Mouse (Mus musculus) limb, embryonic 12.5 days (tissue): ENCODE data around the gene Ccdc57. TPM values are rescaled to one million over a fixed set of nuclear protein-coding genes. Genes with fewer than 3 reads are reported as not detected.
"Not testable (repeated sequence)": the region's sequence is repeated elsewhere in the genome, so short reads cannot be mapped to it uniquely, and the experiment has no call there.

ENCODE experiments used
- ATAC-seq: fragments of 200-750 bp; cut with Nextera tagmentation; 2 replicates; pipeline ENCODE4 v1.8.0; 2017; ENCODE audit warnings: low read depth, moderate TSS enrichment; ENCODE audit not compliant: insufficient number of reproducible peaks, insufficient read depth, low FRiP score, low TSS enrichment
- H3K27ac ChIP-seq: fragments of 300-500 bp; sonication (generic); 2 replicates; pipeline ENCODE4 v1.5.1; 2016; ENCODE audit warnings: mild to moderate bottlenecking, moderate library complexity
- H3K27me3 ChIP-seq: fragments of 300-500 bp; sonication (generic); 2 replicates; pipeline ENCODE4 v1.6.1; 2016; ENCODE audit warnings: mild to moderate bottlenecking, moderate library complexity
- H3K36me3 ChIP-seq: fragments of 300-500 bp; sonication (generic); 2 replicates; pipeline ENCODE4 v1.6.1; 2016; ENCODE audit warnings: mild to moderate bottlenecking, moderate library complexity
- H3K4me1 ChIP-seq: fragments of 300-500 bp; sonication (generic); replicated peaks from 2 replicates; pipeline ENCODE4 v1.6.1; 2016
- H3K4me2 ChIP-seq: fragments of 300-500 bp; sonication (generic); 2 replicates; pipeline ENCODE4 v1.6.1; 2016; ENCODE audit warnings: mild to moderate bottlenecking, moderate library complexity
- H3K4me3 ChIP-seq: fragments of 300-500 bp; sonication (generic); replicated peaks from 2 replicates; pipeline ENCODE4 v1.5.1; 2016; ENCODE audit warnings: mild to moderate bottlenecking
- H3K9ac ChIP-seq: fragments of 300-500 bp; sonication (generic); replicated peaks from 2 replicates; pipeline ENCODE4 v1.6.1; 2016; ENCODE audit warnings: mild to moderate bottlenecking, moderate library complexity
- H3K9me3 ChIP-seq: fragments of 300-500 bp; sonication (generic); 2 replicates; pipeline ENCODE4 v1.6.1; 2016; ENCODE audit warnings: mild to moderate bottlenecking, moderate library complexity
- WGBS: fragments of 180-500 bp; shearing (Covaris S2); methylation state at CpG from one replicate; pipeline ENCODE4 v1.1.7; 2016; 5-methylcytosine and 5-hydroxymethylcytosine counted together
- polyA plus RNA-seq: library from polyadenylated mRNA; unstranded; fragments of >200 nt; fragmentation: Nextera tagmentation; extraction: Ambion mirVana; gene quantifications from 2 replicates; pipeline ENCODE4 v1.2.1, GENCODE M21; 2016

Ccdc57 gene
- polyA plus RNA-seq, 1 experiment from 2014 or later: 7.2 TPM

- Histone ChIP-seq H3K9me3 (no peaks in the 10 kb centered on the region), H3K27ac (peak overlapping the region; percentile 45; the same call in 1 of the 2 replicates), H3K9ac (0 out of 2 replicates have a peak overlapping the region, but pooled peaks have one; percentile 8), H3K4me3 (no peak overlapping the region), H3K27me3 (no peaks in the 10 kb centered on the region), H3K4me2 (no peak overlapping the region), H3K36me3 (peaks cover 28% of the 10 kb centered on the region; the same call in 1 of the 2 replicates), H3K4me1 (no peaks in the 10 kb centered on the region; the same call in 1 of the 2 replicates)
- ATAC-seq: no peak
- 63% methylated on average over 6 of the region's 6 CpGs for WGBS
Observed at GRCm38 (mm10) chr11:120873206-120873605, 59.5 kb downstream of the Ccdc57 start.

GRCm38 (mm10) chr11:120871521-120871920 lies 61.2 kb downstream of the Ccdc57 start:
- H3K9me3 ChIP-seq: no peaks in the 10 kb centered on the region
- 95% methylated on average over 9 of the region's 9 CpGs for WGBS
- no peaks in the 10 kb centered on the region for H3K27me3 ChIP-seq
- no peak overlapping the region for H3K9ac ChIP-seq
- no peak for ATAC-seq
- H3K4me3 ChIP-seq: no peak overlapping the region
- H3K4me2 ChIP-seq: no peak overlapping the region
- H3K27ac ChIP-seq: no peak overlapping the region
- H3K4me1 ChIP-seq: no peaks in the 10 kb centered on the region; the same call in 1 of the 2 replicates
- H3K36me3 ChIP-seq: 0 out of 2 replicates have a peak, but pooled peaks cover 12% of the 10 kb centered on the region

- no peaks in the 10 kb centered on the region for H3K9me3 ChIP-seq
- no peak overlapping the region for H3K4me3 ChIP-seq
- no peak overlapping the region for H3K27ac ChIP-seq
- no peak for ATAC-seq
- peaks cover 9% of the 10 kb centered on the region; the same call in 1 of the 2 replicates for H3K36me3 ChIP-seq
- WGBS: 78% methylated on average over 1 of the region's 1 CpGs
- no peaks in the 10 kb centered on the region for H3K4me1 ChIP-seq
- H3K9ac ChIP-seq: no peak overlapping the region
- H3K4me2 ChIP-seq: no peak overlapping the region
- no peaks in the 10 kb centered on the region for H3K27me3 ChIP-seq
Observed at GRCm38 (mm10) chr11:120865816-120866215, 66.9 kb downstream of the Ccdc57 start.

GRCm38 (mm10) chr11:120862819-120863218 lies 69.9 kb downstream of the Ccdc57 start:
- Histone ChIP-seq H3K27me3 (no peaks in the 10 kb centered on the region), H3K9me3 (no peaks in the 10 kb centered on the region), H3K4me3 (no peak overlapping the region), H3K9ac (no peak overlapping the region), H3K27ac (no peak overlapping the region), H3K4me2 (no peak overlapping the region), H3K4me1 (no peaks in the 10 kb centered on the region), H3K36me3 (peaks cover 36% of the 10 kb centered on the region)
- no peak for ATAC-seq
- WGBS: 71% methylated on average over 10 of the region's 10 CpGs

- not testable (repeated sequence) for H3K9ac ChIP-seq, H3K4me1 ChIP-seq, H3K4me2 ChIP-seq, H3K9me3 ChIP-seq, H3K4me3 ChIP-seq, H3K27me3 ChIP-seq, H3K27ac ChIP-seq, ATAC-seq
- WGBS: 85% methylated on average over 3 of the region's 3 CpGs
- H3K36me3 ChIP-seq: peaks cover 59% of the 10 kb centered on the region
Observed at GRCm38 (mm10) chr11:120855938-120856337, 76.7 kb downstream of the Ccdc57 start.

- H3K27ac ChIP-seq: no peak overlapping the region
- 0 out of 2 replicates have a peak, but pooled peaks cover 4% of the 10 kb centered on the region for H3K4me1 ChIP-seq
- no peaks in the 10 kb centered on the region for H3K9me3 ChIP-seq
- ATAC-seq: no peak
- 85% methylated on average over 4 of the region's 4 CpGs for WGBS
- no peak overlapping the region for H3K4me3 ChIP-seq
- H3K27me3 ChIP-seq: no peaks in the 10 kb centered on the region
- no peak overlapping the region for H3K9ac ChIP-seq
- no peak overlapping the region for H3K4me2 ChIP-seq
- H3K36me3 ChIP-seq: peaks cover 41% of the 10 kb centered on the region
Observed at GRCm38 (mm10) chr11:120853788-120854187, 78.9 kb downstream of the Ccdc57 start.

GRCm38 (mm10) chr11:120853158-120853557 lies 79.5 kb downstream of the Ccdc57 start:
- H3K27me3 ChIP-seq: no peaks in the 10 kb centered on the region
- H3K4me2 ChIP-seq: no peak overlapping the region
- no peak overlapping the region for H3K27ac ChIP-seq
- 96% methylated on average over 4 of the region's 4 CpGs for WGBS
- peaks cover 35% of the 10 kb centered on the region for H3K36me3 ChIP-seq
- H3K4me3 ChIP-seq: no peak overlapping the region
- 0 out of 2 replicates have a peak, but pooled peaks cover 4% of the 10 kb centered on the region for H3K4me1 ChIP-seq
- no peak overlapping the region for H3K9ac ChIP-seq
- H3K9me3 ChIP-seq: no peaks in the 10 kb centered on the region
- no peak for ATAC-seq

GRCm38 (mm10) chr11:120852083-120852935 lies 80.4 kb downstream of the Ccdc57 start:
- H3K36me3 ChIP-seq: peaks cover 26% of the 10 kb centered on the region
- H3K4me1 ChIP-seq: 0 out of 2 replicates have a peak, but pooled peaks cover 4% of the 10 kb centered on the region
- no peak overlapping the region for H3K27ac ChIP-seq
- no peak overlapping the region for H3K4me2 ChIP-seq
- no peak for ATAC-seq
- no peak overlapping the region for H3K4me3 ChIP-seq
- 66% methylated on average over 11 of the region's 11 CpGs for WGBS
- H3K9ac ChIP-seq: no peak overlapping the region
- H3K27me3 ChIP-seq: no peaks in the 10 kb centered on the region
- no peaks in the 10 kb centered on the region for H3K9me3 ChIP-seq

- Histone ChIP-seq H3K27ac (no peak overlapping the region), H3K36me3 (peaks cover 23% of the 10 kb centered on the region; the same call in 1 of the 2 replicates)
- 73% methylated on average over 2 of the region's 2 CpGs for WGBS
Observed at GRCm38 (mm10) chr11:120851582-120851981, 81.1 kb downstream of the Ccdc57 start.

GRCm38 (mm10) chr11:120851132-120851531 lies 81.5 kb downstream of the Ccdc57 start:
- peaks cover 21% of the 10 kb centered on the region; the same call in 1 of the 2 replicates for H3K36me3 ChIP-seq
- H3K4me2 ChIP-seq: no peak overlapping the region
- 60% methylated on average over 1 of the region's 1 CpGs for WGBS
- no peak overlapping the region for H3K27ac ChIP-seq
- H3K9me3 ChIP-seq: no peaks in the 10 kb centered on the region
- H3K4me3 ChIP-seq: no peak overlapping the region
- no peaks in the 10 kb centered on the region for H3K27me3 ChIP-seq
- 0 out of 2 replicates have a peak, but pooled peaks cover 4% of the 10 kb centered on the region for H3K4me1 ChIP-seq
- H3K9ac ChIP-seq: no peak overlapping the region
- ATAC-seq: no peak

More at GRCm38 (mm10) chr11:120851582-120851981, 81.1 kb downstream of the Ccdc57 start:
- Histone ChIP-seq H3K4me1 (0 out of 2 replicates have a peak, but pooled peaks cover 4% of the 10 kb centered on the region), H3K9me3 (no peaks in the 10 kb centered on the region), H3K27me3 (no peaks in the 10 kb centered on the region), H3K4me3 (no peak overlapping the region), H3K4me2 (no peak overlapping the region), H3K9ac (no peak overlapping the region)
- ATAC-seq: no peak

- Histone ChIP-seq H3K4me2 (no peak overlapping the region), H3K36me3 (peaks cover 18% of the 10 kb centered on the region; the same call in 1 of the 2 replicates), H3K4me3 (no peak overlapping the region), H3K4me1 (0 out of 2 replicates have a peak, but pooled peaks cover 4% of the 10 kb centered on the region), H3K9me3 (no peaks in the 10 kb centered on the region), H3K9ac (no peak overlapping the region), H3K27ac (no peak overlapping the region), H3K27me3 (no peaks in the 10 kb centered on the region)
- ATAC-seq: no peak
- 51% methylated on average over 2 of the region's 2 CpGs for WGBS
Observed at GRCm38 (mm10) chr11:120850331-120851030, 82.2 kb downstream of the Ccdc57 start.
